In genomic region chr4:87984589-87984988, GRCm38 (mm10) we compare ENCODE assay signal across 10 mouse cellular contexts. TPM values are rescaled to one million over a fixed set of nuclear protein-coding genes. Genes with fewer than 3 reads are reported as not detected.
DNase-seq lines count a peak whose midpoint lies in the region; ATAC-seq lines count a peak whose summit lies in the region.
"Had no signal": no experiment of that assay in that cellular context is flagged by ENCODE, and none has a peak within 500 bp of the region (broad histone marks: within the 10 kb centered on the region; RNA-seq: fewer than 3 reads in every experiment).

No protein-coding gene starts in this region.

- peaks cover 22% of the 10 kb centered on the region for H3K4me1 ChIP-seq in hindbrain, embryonic 13.5 days (replicated peaks)
- H3K4me1 ChIP-seq in hindbrain, embryonic 11.5 days (replicated peaks; ENCODE audit: control insufficient read depth, insufficient read depth, low read length), result no peaks in the 10 kb centered on the region
- peaks cover 40% of the 10 kb centered on the region for H3K4me1 ChIP-seq in embryonic facial prominence, embryonic 10.5 days

- ATAC-seq in hindbrain, embryonic 13.5 days (ENCODE audit: low FRiP score), result no peak
- no peak for ATAC-seq in hindbrain, embryonic 11.5 days (ENCODE audit: low FRiP score)
- no peak for ATAC-seq in cerebellum, adult (ENCODE audit: insufficient number of reproducible peaks, low FRiP score, low TSS enrichment)

- no peaks in the 10 kb centered on the region for H3K9me3 ChIP-seq in hindbrain, embryonic 13.5 days
- no peaks in the 10 kb centered on the region for H3K9me3 ChIP-seq in hindbrain, embryonic 11.5 days (ENCODE audit: control insufficient read depth, low read length)
- no peaks in the 10 kb centered on the region for H3K9me3 ChIP-seq in embryonic facial prominence, embryonic 10.5 days
- H3K9me3 ChIP-seq: heart, embryonic 15.5 days; neural tube, embryonic 12.5 days had no signal

- DNase-seq in hindbrain, embryonic 11.5 days (ENCODE audit: low spot score), result no peak
- DNase-seq in CD4-positive, CD25-positive, alpha-beta regulatory T cell, adult 2 months (ENCODE audit: low read depth, low spot score), result peak; percentile 70
- no peak for DNase-seq in embryonic facial prominence, embryonic 10.5 days (ENCODE audit: low spot score)
- peak; percentile 29 to 36 for DNase-seq in kidney, adult 8-10 months
- DNase-seq in natural killer cell, adult 2 months (ENCODE audit: low spot score in 2 of 2), result peak; percentile 40 to 50
- no peak for DNase-seq in cerebellum, adult 9-10 months

- 0 out of 2 replicates have a peak overlapping the region, but pooled peaks have one; percentile 31 for H3K27ac ChIP-seq in hindbrain, embryonic 13.5 days
- H3K27ac ChIP-seq in hindbrain, embryonic 11.5 days (ENCODE audit: low read depth, low read length), result no peak overlapping the region
- peak overlapping the region; percentile 7; the same call in 1 of the 2 replicates for H3K27ac ChIP-seq in embryonic facial prominence, embryonic 10.5 days (replicated peaks)
- H3K27ac ChIP-seq: heart, embryonic 15.5 days; neural tube, embryonic 12.5 days had no signal

- no peaks in the 10 kb centered on the region for H3K36me3 ChIP-seq in hindbrain, embryonic 13.5 days
- H3K36me3 ChIP-seq in hindbrain, embryonic 11.5 days (ENCODE audit: control insufficient read depth, insufficient read depth, low read length), result no peaks in the 10 kb centered on the region
- H3K36me3 ChIP-seq in embryonic facial prominence, embryonic 10.5 days (replicated peaks), result no peaks in the 10 kb centered on the region
- H3K36me3 ChIP-seq: heart, embryonic 15.5 days; neural tube, embryonic 12.5 days had no signal

- H3K9ac ChIP-seq in hindbrain, embryonic 13.5 days, result no peak overlapping the region
- no peak overlapping the region for H3K9ac ChIP-seq in hindbrain, embryonic 11.5 days (ENCODE audit: low read depth, low read length)
- H3K9ac ChIP-seq: heart, embryonic 15.5 days; neural tube, embryonic 12.5 days had no signal

- no peak overlapping the region for H3K4me3 ChIP-seq in hindbrain, embryonic 13.5 days
- no peak overlapping the region for H3K4me3 ChIP-seq in hindbrain, embryonic 11.5 days (ENCODE audit: low read depth, low read length)
- no peak overlapping the region for H3K4me3 ChIP-seq in embryonic facial prominence, embryonic 10.5 days
- H3K4me3 ChIP-seq: heart, embryonic 15.5 days; neural tube, embryonic 12.5 days had no signal

- 28% methylated on average over 3 of the region's 3 CpGs for WGBS in hindbrain, embryonic 13.5 days
- WGBS in hindbrain, embryonic 11.5 days, result 37% methylated on average over 3 of the region's 3 CpGs
- WGBS in embryonic facial prominence, embryonic 10.5 days, result 16% methylated on average over 3 of the region's 3 CpGs

- no peaks in the 10 kb centered on the region for H3K27me3 ChIP-seq in hindbrain, embryonic 13.5 days
- H3K27me3 ChIP-seq in hindbrain, embryonic 11.5 days (ENCODE audit: control insufficient read depth, insufficient read depth, low read length), result no peaks in the 10 kb centered on the region
- H3K27me3 ChIP-seq in embryonic facial prominence, embryonic 10.5 days (replicated peaks; ENCODE audit: low read depth, poor library complexity, severe bottlenecking), result no peaks in the 10 kb centered on the region
- H3K27me3 ChIP-seq: heart, embryonic 15.5 days; neural tube, embryonic 12.5 days had no signal

- no peak overlapping the region for H3K4me2 ChIP-seq in hindbrain, embryonic 13.5 days
- H3K4me2 ChIP-seq in hindbrain, embryonic 11.5 days (replicated peaks; ENCODE audit: low read depth, low read length), result no peak overlapping the region
- H3K4me2 ChIP-seq: heart, embryonic 15.5 days; neural tube, embryonic 12.5 days had no signal

RNA-seq across cellular contexts. Expression of gene Mllt3, which starts 48.6 kb away (rescaled TPM):
- 108 and 110 TPM in 2 replicates for polyA plus RNA-seq in hindbrain, embryonic 13.5 days (2015; fragmentation: Nextera tagmentation; extraction: Ambion mirVana)
- 58.5 and 73.2 TPM in 2 replicates for polyA plus RNA-seq in hindbrain, embryonic 11.5 days (2014; fragmentation: Nextera tagmentation; extraction: Ambion mirVana)
- polyA plus RNA-seq in embryonic facial prominence, embryonic 10.5 days (2016; fragmentation: Nextera tagmentation; extraction: Ambion mirVana), result 46.5 and 55.4 TPM in 2 replicates

Comparison
In these comparisons a context has a peak if more than half of its experiments do, and no peak if none do; other contexts are left out.
1. DNase-seq: peak in CD4-positive, CD25-positive, alpha-beta regulatory T cell, adult 2 months (single experiment), kidney, adult 8-10 months (2 of 2) and natural killer cell, adult 2 months (2 of 2); none in hindbrain, embryonic 11.5 days (single experiment), embryonic facial prominence, embryonic 10.5 days (single experiment) and cerebellum, adult 9-10 months (single experiment).